Mouse (Mus musculus) telencephalon, adult 2 months (tissue): Measurements from ENCODE around the gene Gabra6.

Source experiments
- DNase-seq: peaks from one replicate; pipeline ENCODE4 v3.0.0-alpha.2; 2011; ENCODE audit warnings: low read depth, low spot score

The Gabra6 gene

GRCm38 (mm10) chr11:42320882-42321281 is at the start of gene Gabra6:
Gene Gabra6, minus strand, starts transcription at chr11:42321072.
- no peak for DNase-seq

DNA sequence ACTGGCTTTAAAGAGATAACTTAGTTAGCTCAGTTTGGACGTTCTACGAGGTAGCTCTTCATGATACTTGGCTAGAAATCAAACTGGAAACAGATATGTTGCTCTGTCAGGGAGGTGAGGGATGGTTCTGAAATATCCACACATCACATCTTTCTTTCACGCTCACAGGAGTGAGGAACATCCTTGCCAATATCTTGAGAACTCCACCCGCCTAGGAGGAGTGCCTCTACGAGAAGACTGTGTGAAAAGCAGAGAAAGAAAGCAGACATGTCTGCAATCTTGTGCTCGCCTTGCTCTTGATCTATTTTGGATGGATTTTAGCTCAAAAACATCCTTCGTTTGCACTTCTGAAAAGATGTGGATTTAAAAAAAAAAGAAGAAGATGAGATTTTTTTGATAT is 44.7 kb upstream of the Gabra6 start:
- DNase-seq: peak; percentile 47

DNA sequence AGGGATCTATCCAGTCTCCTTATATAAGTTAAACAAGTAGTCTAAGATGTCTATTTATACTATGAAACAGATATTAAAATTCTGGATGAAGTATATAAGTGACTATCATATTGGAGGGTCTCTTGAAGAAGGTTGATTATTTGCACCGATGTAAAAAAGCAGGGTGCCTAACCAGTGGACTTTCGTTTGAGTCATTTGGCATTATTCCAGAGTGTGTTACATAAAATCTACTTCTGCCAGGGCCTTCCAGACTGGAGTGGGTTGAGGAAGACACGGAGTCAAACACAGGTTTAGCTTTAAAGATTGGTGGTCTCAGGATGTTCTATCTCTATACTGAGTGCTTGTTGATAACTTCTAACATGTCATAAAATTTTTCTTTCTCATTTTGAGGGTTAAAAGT is 11.2 kb upstream of the Gabra6 start:
- DNase-seq: no peak

- DNase-seq: no peak
Observed at GRCm38 (mm10) chr11:42326262-42326661, 5.4 kb upstream of the Gabra6 start.

GRCm38 (mm10) chr11:42321560-42321959 is 688 bp upstream of the Gabra6 start:
- no peak for DNase-seq

DNA sequence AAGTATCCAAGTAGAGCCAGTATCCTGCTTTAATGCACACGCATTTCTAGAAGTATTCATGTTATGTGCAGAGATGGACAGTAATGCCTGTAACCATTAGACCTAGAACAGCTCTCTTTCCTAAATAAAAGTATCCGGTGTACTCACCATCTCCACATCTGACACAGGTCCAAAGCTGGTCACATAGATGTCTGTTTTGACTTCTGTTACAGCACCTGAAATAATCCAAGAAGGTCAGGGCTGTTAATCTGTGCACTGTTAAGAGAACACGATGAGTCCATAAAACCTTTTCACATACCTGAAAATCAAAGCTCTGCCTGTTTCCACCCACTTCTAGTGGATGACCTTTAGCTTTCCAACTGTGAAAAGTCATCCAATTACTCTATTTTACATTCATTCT is 1.4 kb downstream of the Gabra6 start:
- no peak for DNase-seq

DNA sequence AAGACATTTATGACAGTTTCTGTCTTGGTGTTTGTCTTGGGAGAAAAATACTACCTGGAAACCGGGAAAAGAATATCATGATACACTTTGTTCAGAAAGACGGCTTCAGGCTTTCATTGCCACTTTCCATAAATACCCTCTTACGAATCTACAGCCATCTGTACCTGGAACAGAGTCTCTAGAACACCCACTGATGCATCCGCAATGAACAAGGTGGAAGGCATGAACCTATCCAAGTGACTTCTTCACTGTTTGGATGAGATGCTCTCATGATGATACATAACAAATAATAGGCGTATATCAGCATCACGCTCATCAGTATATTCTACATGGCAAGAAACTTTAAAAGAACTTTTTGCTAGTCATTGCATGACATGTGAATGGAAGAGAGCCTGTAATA is 1.8 kb downstream of the Gabra6 start:
- DNase-seq: no peak

DNA sequence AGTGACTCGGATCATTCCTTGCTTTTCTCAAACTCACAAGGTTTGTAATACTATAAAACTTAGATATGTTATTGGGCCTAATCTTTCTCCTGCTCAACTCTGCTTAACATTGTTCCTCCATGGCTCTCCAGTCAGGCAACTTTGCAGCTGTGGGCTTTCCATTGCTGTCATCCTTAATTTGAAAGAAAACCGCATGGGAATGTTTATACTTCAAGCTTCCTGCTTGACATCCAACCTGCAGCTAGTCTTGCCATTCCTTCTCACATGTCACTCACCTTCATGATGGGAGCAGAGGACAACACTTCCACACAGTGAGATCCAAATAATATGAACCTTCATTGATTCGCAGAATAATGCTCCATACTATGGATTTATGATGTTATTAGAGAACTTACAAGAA is 2.9 kb downstream of the Gabra6 start:
- DNase-seq: no peak

- no peak for DNase-seq
Observed at GRCm38 (mm10) chr11:42314850-42315249, 6.0 kb downstream of the Gabra6 start.

GRCm38 (mm10) chr11:42310892-42311291 is 10.0 kb downstream of the Gabra6 start:
- no peak for DNase-seq

- DNase-seq: no peak
Observed at GRCm38 (mm10) chr11:42309086-42309485, 11.8 kb downstream of the Gabra6 start.

DNA sequence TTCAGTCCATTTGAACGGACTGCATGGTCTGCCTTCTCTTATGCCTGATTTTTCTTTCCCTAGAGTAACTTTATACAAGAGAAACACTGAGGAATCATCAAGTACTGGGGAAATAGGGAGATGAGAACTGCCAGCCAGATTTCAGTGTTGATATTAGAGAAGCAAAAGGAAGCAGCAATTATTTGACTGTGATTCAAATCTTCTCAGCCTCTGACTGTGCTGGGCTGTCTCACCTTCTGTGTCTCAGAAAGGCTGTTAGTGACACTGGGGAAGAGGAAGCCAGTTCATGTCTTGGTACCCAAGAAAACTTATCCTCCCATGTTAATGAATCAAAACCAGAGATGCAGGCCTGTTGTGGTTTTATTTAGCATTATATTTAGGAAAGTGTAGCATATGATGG is 14.8 kb downstream of the Gabra6 start:
- no peak for DNase-seq

- no peak for DNase-seq
Observed at GRCm38 (mm10) chr11:42258978-42259377, 61.9 kb downstream of the Gabra6 start.
